Mouse (Mus musculus) liver, postnatal 0 days (tissue): ENCODE measurements around the gene Tsen2. TPM values are rescaled to one million over a fixed set of nuclear protein-coding genes. Genes with fewer than 3 reads are reported as not detected.
A peak's percentile ranks its signal among the peaks of the same experiment; 100 is the strongest.

Experiments
- ATAC-seq: fragments of 200-750 bp; cut with Nextera tagmentation; 2 replicates; pipeline ENCODE4 v1.8.0; 2017; ENCODE audit warnings: mild to moderate bottlenecking, moderate library complexity
- DNase-seq: peaks from one replicate; pipeline ENCODE4 v3.0.0-alpha.2; 2016
- H3K27ac ChIP-seq: fragments of 300-500 bp; sonication (generic); 2 replicates; pipeline ENCODE4 v1.5.1; 2014; ENCODE audit warnings: antibody characterized with exemption, moderate library complexity, mild to moderate bottlenecking, low read depth
- H3K27me3 ChIP-seq: fragments of 300-500 bp; sonication (generic); 2 replicates; pipeline ENCODE4 v1.6.1; 2014; ENCODE audit warnings: low read length, control low read depth, mixed read lengths; ENCODE audit not compliant: insufficient read depth
- H3K36me3 ChIP-seq: fragments of 300-500 bp; sonication (generic); replicated peaks from 2 replicates; pipeline ENCODE4 v1.6.1; 2014; ENCODE audit warnings: mild to moderate bottlenecking, control low read depth, low read length, moderate library complexity, mixed read lengths; ENCODE audit not compliant: insufficient read depth
- H3K4me1 ChIP-seq: fragments of 300-500 bp; sonication (generic); 2 replicates; pipeline ENCODE4 v1.6.1; 2014; ENCODE audit warnings: antibody characterized with exemption, mild to moderate bottlenecking, control low read depth; ENCODE audit not compliant: insufficient read depth
- H3K4me2 ChIP-seq: fragments of 300-500 bp; sonication (generic); 2 replicates; pipeline ENCODE4 v1.6.1; 2014; ENCODE audit warnings: low read depth, mild to moderate bottlenecking, low read length, moderate library complexity, mixed read lengths
- H3K4me3 ChIP-seq: fragments of 300-500 bp; sonication (generic); 2 replicates; pipeline ENCODE4 v1.5.1; 2014; ENCODE audit warnings: low read depth, low read length
- H3K9ac ChIP-seq: fragments of 300-500 bp; sonication (generic); replicated peaks from 2 replicates; pipeline ENCODE4 v1.6.1; 2014; ENCODE audit warnings: mild to moderate bottlenecking, moderate library complexity
- H3K9me3 ChIP-seq: fragments of 300-500 bp; sonication (generic); 2 replicates; pipeline ENCODE4 v1.6.1; 2016; ENCODE audit warnings: mild to moderate bottlenecking, control low read depth, low read length, mixed read lengths
- CTCF ChIP-seq: sonication (generic); IDR thresholded peaks from 2 replicates; pipeline ENCODE4 v1.5.1; 2016; ENCODE audit warnings: antibody characterized with exemption, low read depth
- EP300 ChIP-seq: IDR thresholded peaks from 2 replicates; pipeline ENCODE4 v1.6.1; 2016; ENCODE audit warnings: antibody characterized with exemption, low read depth, mild to moderate bottlenecking
- WGBS: fragments of 180-500 bp; shearing (Covaris S2); extraction: QIAGEN DNeasy Blood & Tissue Kit; methylation state at CpG from one replicate; pipeline ENCODE4 v1.1.7; 2014; ENCODE audit not compliant: insufficient replicate concordance; 5-methylcytosine and 5-hydroxymethylcytosine counted together
- polyA plus RNA-seq: library from polyadenylated mRNA; unstranded; fragments of >200 nt; fragmentation: Nextera tagmentation; extraction: Ambion mirVana; gene quantifications from 2 replicates; pipeline ENCODE4 v1.2.1, GENCODE M21; 2015

The Tsen2 gene
- polyA plus RNA-seq, 1 experiment from 2014 or later, result 7.5 TPM

GRCm38 (mm10) chr6:115546276-115546675 lies 1.8 kb downstream of the Tsen2 start:
- no peak overlapping the region for H3K9ac ChIP-seq
- H3K4me1 ChIP-seq, result peaks cover 13% of the 10 kb centered on the region
- peaks cover 15% of the 10 kb centered on the region for H3K36me3 ChIP-seq
- no peak overlapping the region for H3K4me2 ChIP-seq
- 79% methylated on average over 5 of the region's 5 CpGs for WGBS
- no peak overlapping the region for H3K4me3 ChIP-seq
- no peaks in the 10 kb centered on the region for H3K27me3 ChIP-seq
- ATAC-seq (no peak), DNase-seq (peak; percentile 72)
- H3K27ac ChIP-seq, result no peak overlapping the region
- no peaks in the 10 kb centered on the region for H3K9me3 ChIP-seq
- TF ChIP-seq EP300 (no peak), CTCF (peak; percentile 82)

DNA sequence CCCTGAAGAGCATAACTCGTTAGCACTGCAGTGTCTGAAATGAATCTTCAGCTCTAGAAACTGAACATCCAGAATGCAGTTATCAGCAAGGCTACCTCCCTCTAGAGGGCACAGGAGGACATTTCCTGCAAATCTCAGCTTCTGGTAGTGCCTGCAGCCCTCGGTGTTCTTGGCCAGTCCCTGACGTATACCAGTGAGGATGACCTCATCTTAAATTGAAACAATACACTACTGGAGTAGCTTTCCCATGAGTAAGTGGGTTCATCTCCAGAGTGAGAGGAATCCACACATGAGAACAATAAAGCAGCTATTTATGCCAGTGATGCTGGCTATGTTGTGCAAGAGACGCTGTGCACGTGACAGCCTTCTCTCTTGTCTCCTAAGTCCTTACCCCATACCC lies 11.0 kb downstream of the Tsen2 start:
- Histone ChIP-seq H3K36me3 (peaks cover 14% of the 10 kb centered on the region; the same call in 1 of the 2 replicates), H3K4me1 (no peaks in the 10 kb centered on the region), H3K9ac (no peak overlapping the region), H3K27ac (no peak overlapping the region), H3K27me3 (no peaks in the 10 kb centered on the region), H3K9me3 (no peaks in the 10 kb centered on the region), H3K4me2 (no peak overlapping the region), H3K4me3 (no peak overlapping the region)
- ATAC-seq (no peak), DNase-seq (no peak)
- WGBS, result 65% methylated on average over 5 of the region's 5 CpGs
- TF ChIP-seq EP300 (no peak), CTCF (peak; percentile 23; the same call in 1 of the 2 replicates)

DNA sequence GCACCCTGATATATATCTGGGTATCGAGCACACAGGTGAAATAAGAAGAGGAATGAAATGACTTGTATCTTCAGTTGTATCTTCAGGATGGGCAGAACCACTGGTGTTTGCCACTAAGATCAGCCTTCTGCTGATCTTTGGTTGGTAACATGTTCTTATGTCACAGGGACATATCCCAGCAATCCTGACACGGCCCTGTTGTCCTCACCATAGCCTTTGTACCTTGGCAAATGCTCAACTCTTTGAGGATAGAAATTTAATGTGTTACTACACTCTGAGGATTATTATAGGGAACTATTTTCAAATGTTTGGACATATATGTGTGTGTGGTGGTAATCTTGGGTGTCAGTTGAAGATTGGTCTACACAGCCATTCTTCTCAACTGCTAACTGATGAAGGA lies 13.7 kb downstream of the Tsen2 start:
- Histone ChIP-seq H3K9me3 (no peaks in the 10 kb centered on the region), H3K36me3 (peaks cover 26% of the 10 kb centered on the region), H3K4me3 (no peak overlapping the region), H3K27me3 (no peaks in the 10 kb centered on the region), H3K4me2 (no peak overlapping the region), H3K4me1 (no peaks in the 10 kb centered on the region), H3K9ac (no peak overlapping the region), H3K27ac (no peak overlapping the region)
- DNase-seq, result no peak
- WGBS, result 82% methylated on average over 2 of the region's 2 CpGs
- TF ChIP-seq CTCF (no peak), EP300 (no peak)
- 0 out of 2 replicates have a peak, but pooled peaks have one; percentile 35 for ATAC-seq

DNA sequence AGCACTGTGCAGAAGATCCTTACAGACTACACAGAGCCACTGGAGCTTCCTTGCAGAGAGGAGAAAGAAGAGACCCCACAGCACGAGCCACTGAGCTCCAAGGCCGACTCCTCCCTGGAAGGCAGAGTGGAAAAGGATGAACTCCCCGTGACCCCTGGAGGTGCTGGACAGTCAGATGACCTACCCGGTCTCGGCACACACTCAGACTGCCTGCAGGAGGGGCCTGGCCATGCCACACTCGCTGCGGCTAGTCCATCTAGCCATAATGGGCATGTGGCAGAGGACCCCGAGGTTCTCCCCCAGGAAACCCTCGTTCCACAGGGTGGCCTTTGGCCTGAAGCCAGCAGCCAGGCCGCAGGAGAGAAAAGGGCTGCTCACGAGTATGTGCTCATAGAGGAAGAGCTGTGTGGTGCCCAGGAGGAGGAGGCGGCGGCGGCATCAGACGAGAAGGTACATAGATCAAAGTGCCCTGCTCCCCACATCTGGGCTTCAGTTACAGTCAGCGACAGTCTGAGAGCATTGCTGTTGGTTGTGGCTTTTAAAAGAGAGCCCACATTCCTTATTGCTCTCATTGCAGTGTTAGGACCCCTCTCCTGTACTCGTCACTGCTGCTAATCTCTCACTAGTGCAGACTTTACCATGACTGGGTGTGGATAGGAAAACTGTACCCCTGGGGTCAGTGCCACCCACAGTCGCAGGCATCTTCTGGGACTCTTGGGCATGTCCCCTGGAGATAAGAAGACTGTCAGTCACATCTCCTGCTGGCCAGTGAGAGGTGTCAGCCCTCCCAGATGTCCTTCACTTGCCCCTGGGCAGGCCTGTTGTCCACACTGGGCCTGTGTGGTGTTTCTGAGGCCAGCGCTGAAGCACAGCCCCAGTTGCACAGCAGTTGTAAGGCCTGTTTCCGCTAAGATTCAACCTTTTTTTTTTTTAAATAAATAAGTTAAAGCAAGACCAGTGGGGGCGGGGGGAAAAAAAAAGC lies 15.5 kb downstream of the Tsen2 start:
- TF ChIP-seq EP300, result no peak
- no peak for TF ChIP-seq CTCF
- Histone ChIP-seq H3K27ac (no peak overlapping the region), H3K4me3 (no peak overlapping the region), H3K4me2 (no peak overlapping the region), H3K36me3 (peaks cover 26% of the 10 kb centered on the region), H3K9me3 (no peaks in the 10 kb centered on the region), H3K9ac (no peak overlapping the region), H3K27me3 (no peaks in the 10 kb centered on the region), H3K4me1 (no peaks in the 10 kb centered on the region)
- ATAC-seq (no peak), DNase-seq (no peak)
- WGBS, result 70% methylated on average over 21 of the region's 21 CpGs

DNA sequence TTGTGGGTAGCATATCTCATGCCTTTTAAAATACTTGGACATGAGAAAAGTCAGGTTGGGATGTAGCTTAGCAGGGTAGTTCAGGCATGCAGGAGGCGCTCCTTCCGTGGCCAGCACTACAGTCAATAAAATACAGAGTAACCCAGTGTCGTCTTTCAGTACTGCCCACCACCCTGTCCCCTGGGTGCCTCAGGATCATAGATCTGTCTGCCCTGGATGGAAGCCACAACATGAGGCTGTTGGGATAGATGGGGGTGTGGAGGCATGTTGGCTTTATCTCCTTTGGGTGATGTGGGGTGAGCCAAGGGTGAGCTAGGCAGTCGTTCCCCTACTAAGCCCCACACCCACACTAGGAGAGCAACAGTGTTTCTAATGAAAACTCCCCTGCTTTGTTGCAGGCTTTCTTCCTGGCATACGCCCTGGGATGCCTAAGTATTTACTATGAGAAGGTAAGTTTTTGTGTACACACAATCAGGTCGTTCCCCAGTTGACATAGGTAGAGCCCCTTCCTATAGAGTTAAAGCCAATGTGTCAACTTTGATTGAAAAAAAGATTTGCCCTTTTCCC lies 21.1 kb downstream of the Tsen2 start:
- DNase-seq (no peak), ATAC-seq (no peak)
- Histone ChIP-seq H3K36me3 (peaks cover 33% of the 10 kb centered on the region), H3K4me1 (no peaks in the 10 kb centered on the region), H3K4me3 (no peak overlapping the region), H3K4me2 (no peak overlapping the region), H3K9ac (no peak overlapping the region), H3K27ac (no peak overlapping the region), H3K27me3 (no peaks in the 10 kb centered on the region), H3K9me3 (no peaks in the 10 kb centered on the region)
- TF ChIP-seq CTCF, result no peak
- TF ChIP-seq EP300, result no peak
- WGBS, result 82% methylated on average over 6 of the region's 6 CpGs

DNA sequence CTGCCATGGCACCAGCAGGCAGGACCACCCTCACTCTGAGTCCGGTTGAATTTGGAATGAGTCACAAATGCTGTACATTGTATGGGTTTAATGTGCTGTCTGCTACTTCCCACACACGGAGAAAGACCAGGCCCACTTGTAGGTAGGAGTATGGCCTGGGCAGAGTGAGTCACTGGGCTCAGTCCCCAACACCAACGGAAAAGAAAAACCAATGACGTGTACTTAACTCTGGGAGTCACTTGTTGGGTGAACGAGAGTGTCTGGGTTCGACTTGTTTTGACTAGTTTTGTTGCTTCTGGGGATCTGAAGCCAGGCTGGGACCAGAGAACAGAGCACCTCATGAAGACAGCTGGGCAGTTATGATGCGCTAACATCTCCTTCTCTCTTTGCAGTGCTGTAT lies 29.7 kb downstream of the Tsen2 start:
- peaks cover 15% of the 10 kb centered on the region for H3K36me3 ChIP-seq

More for the DNA sequence above, 29.7 kb downstream of the Tsen2 start:
- no peak for ATAC-seq
- Histone ChIP-seq H3K27ac (no peak overlapping the region), H3K4me1 (no peaks in the 10 kb centered on the region), H3K4me3 (no peak overlapping the region), H3K9ac (no peak overlapping the region), H3K4me2 (no peak overlapping the region), H3K27me3 (no peaks in the 10 kb centered on the region), H3K9me3 (no peaks in the 10 kb centered on the region)
- DNase-seq, result no peak
- no peak for TF ChIP-seq EP300
- no peak for TF ChIP-seq CTCF
- 85% methylated on average over 7 of the region's 7 CpGs for WGBS
